Mouse (Mus musculus): ENCODE results near the gene 5031439G07Rik.

DNA sequence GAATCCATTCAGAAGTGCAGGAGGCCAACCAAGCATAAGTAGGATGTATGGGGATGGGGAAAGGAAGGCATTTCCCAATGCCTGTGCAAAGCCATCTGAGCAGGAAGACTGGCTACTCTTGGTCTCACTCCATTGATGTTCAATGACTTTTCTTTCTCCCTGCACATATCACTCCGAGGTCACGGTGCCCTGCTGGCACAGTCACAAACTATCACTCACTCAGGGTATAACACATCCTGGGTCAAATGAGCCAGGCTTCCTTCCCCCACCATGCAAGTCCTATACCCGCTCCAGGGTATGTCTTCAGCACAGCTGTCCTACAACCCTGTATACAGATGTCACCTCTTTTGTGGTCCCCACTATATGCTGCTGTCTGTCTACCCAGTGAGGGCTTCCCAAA, 30.0 kb downstream of the 5031439G07Rik start:
- TF ChIP-seq CTCF (IDR thresholded peaks at IDR 0.05; ENCODE audit: extremely low read depth, insufficient read length, insufficient replicate concordance, low read depth, low read length) (no peak), POLR2A (IDR thresholded peaks at IDR 0.05; ENCODE audit: low read depth, low read length) (no peak)

Data from small intestine, adult 2 months (tissue).